Mouse (Mus musculus) heart, postnatal 0 days (tissue): ENCODE data around the gene Pdk1. TPM values are rescaled to one million over a fixed set of nuclear protein-coding genes. Genes with fewer than 3 reads are reported as not detected.

Experiments used
- ATAC-seq: fragments of 200-750 bp; cut with Nextera tagmentation; 2 replicates; pipeline ENCODE4 v1.8.0; 2017; ENCODE audit warnings: low read depth, moderate number of reproducible peaks, moderate library complexity; ENCODE audit not compliant: insufficient read depth
- DNase-seq: peaks from one replicate; pipeline ENCODE4 v3.0.0-alpha.2; 2016; ENCODE audit warnings: low spot score
- H3K27ac ChIP-seq: fragments of 300-500 bp; sonication (generic); 2 replicates; pipeline ENCODE4 v1.5.1; 2014; ENCODE audit warnings: low read depth, mild to moderate bottlenecking
- H3K27me3 ChIP-seq: fragments of 300-500 bp; sonication (generic); 2 replicates; pipeline ENCODE4 v1.6.1; 2014; ENCODE audit warnings: low read length, mixed read lengths; ENCODE audit not compliant: control insufficient read depth, insufficient read depth
- H3K36me3 ChIP-seq: fragments of 300-500 bp; sonication (generic); replicated peaks from 2 replicates; pipeline ENCODE4 v1.6.1; 2014; ENCODE audit warnings: low read length, mixed read lengths; ENCODE audit not compliant: control insufficient read depth, insufficient read depth
- H3K4me1 ChIP-seq: fragments of 300-500 bp; sonication (generic); 2 replicates; pipeline ENCODE4 v1.6.1; 2014; ENCODE audit warnings: antibody characterized with exemption; ENCODE audit not compliant: control insufficient read depth, insufficient read depth
- H3K4me2 ChIP-seq: fragments of 300-500 bp; sonication (generic); 2 replicates; pipeline ENCODE4 v1.6.1; 2014; ENCODE audit warnings: low read depth, mild to moderate bottlenecking, low read length, moderate library complexity
- H3K4me3 ChIP-seq: fragments of 300-500 bp; sonication (generic); 2 replicates; pipeline ENCODE4 v1.5.1; 2014; ENCODE audit warnings: low read depth, low read length
- H3K9ac ChIP-seq: fragments of 300-500 bp; sonication (generic); replicated peaks from 2 replicates; pipeline ENCODE4 v1.6.1; 2014; ENCODE audit warnings: low read depth, low read length, mixed read lengths
- H3K9me3 ChIP-seq: fragments of 300-500 bp; sonication (generic); replicated peaks from 2 replicates; pipeline ENCODE4 v1.6.1; 2016; ENCODE audit warnings: low read length; ENCODE audit not compliant: control insufficient read depth
- CTCF ChIP-seq: IDR thresholded peaks from 2 replicates; pipeline ENCODE4 v1.5.1; 2016; ENCODE audit warnings: antibody characterized with exemption, control low read depth, low read depth
- EP300 ChIP-seq: IDR thresholded peaks from 2 replicates; pipeline ENCODE4 v1.6.1; 2016; ENCODE audit warnings: antibody characterized with exemption, low read depth
- WGBS: fragments of 180-500 bp; shearing (Covaris S2); extraction: QIAGEN DNeasy Blood & Tissue Kit; methylation state at CpG from one replicate; pipeline ENCODE4 v1.1.7; 2014; 5-methylcytosine and 5-hydroxymethylcytosine counted together
- polyA plus RNA-seq: library from polyadenylated mRNA; unstranded; fragments of >200 nt; fragmentation: Nextera tagmentation; extraction: Ambion mirVana; gene quantifications from 2 replicates; pipeline ENCODE4 v1.2.1, GENCODE M21; 2015
- total RNA-seq: library from RNA; depleted of rRNA; stranded (reverse); fragments of >200 nt; gene quantifications from 2 replicates; pipeline ENCODE4 v1.2.3, GENCODE M21; 2014; ENCODE audit warnings: low replicate concordance

The Pdk1 gene
- total and polyA plus RNA-seq, 2 experiments from 2014 or later = 65.0 to 181 TPM

DNA sequence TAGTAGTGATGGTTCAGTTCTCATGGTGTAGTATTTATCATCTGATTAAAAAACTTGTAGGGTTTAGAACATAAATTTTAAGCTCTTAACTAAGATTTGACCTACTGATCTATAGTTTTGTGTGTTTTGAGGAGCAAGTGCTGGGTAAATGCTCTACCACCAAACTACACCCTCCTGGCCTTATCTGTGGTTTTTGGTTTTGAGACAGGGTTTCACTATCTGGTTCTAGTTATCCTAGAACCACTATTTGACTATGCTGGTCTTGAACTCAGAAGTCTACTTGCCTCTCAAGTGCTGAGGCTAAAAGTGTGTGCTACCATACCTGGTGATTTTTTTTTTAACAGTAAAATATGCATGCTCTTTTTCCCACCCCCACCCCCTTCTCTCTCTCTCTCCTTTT lies 5.9 kb downstream of the Pdk1 start:
- Histone ChIP-seq H3K4me1 (peaks cover 24% of the 10 kb centered on the region), H3K4me2 (no peak overlapping the region), H3K9ac (no peak overlapping the region), H3K27me3 (no peaks in the 10 kb centered on the region), H3K36me3 (peaks cover 39% of the 10 kb centered on the region), H3K27ac (no peak overlapping the region), H3K4me3 (no peak overlapping the region), H3K9me3 (no peaks in the 10 kb centered on the region)
- TF ChIP-seq CTCF = no peak
- no peak for TF ChIP-seq EP300
- ATAC-seq (no peak), DNase-seq (no peak)

DNA sequence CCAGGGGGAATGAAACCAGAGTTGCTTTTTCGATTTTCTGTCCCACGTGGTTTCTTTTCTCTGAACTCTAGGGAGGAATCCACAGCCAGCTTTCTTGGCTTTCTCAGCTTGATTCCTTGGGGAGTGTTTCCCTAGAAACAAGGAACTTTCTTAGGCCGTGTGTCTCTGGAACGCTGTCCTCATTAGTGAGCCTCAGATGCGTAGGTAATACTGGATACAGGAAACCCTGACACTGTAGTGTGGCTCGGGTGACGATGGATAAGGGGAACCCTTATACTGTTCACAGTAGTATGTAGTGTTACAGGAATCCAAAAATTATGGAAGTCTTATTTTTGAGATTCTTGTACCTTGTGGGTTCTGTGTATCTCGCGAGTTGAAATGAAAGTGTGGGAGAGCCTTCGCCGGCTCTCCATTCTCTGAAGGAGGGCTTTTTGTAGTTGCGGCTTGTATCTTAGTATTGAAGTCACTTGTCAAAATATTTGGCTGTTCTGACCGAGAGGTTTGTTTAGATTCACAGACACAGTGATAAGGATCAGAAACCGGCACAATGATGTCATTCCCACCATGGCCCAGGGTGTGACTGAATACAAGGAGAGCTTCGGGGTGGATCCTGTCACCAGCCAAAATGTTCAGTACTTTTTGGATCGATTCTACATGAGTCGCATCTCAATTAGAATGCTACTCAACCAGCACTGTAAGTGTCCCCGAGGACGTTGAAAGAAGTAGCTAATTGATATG lies 10.1 kb downstream of the Pdk1 start:
- Histone ChIP-seq H3K4me2 (no peak overlapping the region), H3K36me3 (peaks cover 75% of the 10 kb centered on the region), H3K9ac (no peak overlapping the region), H3K27me3 (no peaks in the 10 kb centered on the region), H3K4me3 (no peak overlapping the region), H3K9me3 (no peaks in the 10 kb centered on the region), H3K27ac (no peak overlapping the region), H3K4me1 (peaks cover 4% of the 10 kb centered on the region; the same call in 1 of the 2 replicates)
- ATAC-seq (no peak), DNase-seq (no peak)
- no peak for TF ChIP-seq CTCF
- TF ChIP-seq EP300 = no peak
- WGBS = 80% methylated on average over 19 of the region's 19 CpGs

DNA sequence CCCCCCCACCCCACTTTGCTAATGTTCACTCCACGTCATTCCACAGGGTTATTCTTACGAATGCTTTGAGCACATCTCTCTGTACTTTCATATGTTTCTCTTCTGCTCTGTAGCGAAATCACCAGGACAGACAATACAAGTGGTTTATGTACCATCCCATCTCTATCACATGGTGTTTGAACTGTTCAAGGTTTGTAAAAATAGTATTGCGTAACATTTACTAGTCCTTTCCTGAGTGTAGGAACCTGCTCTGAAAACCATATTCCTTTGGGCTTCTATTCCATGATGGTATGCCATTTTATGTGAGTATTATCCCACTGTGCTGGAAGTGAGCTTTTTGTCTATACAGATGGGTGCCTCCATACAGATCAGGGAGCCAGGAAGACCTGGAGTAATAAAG lies 14.2 kb downstream of the Pdk1 start:
- DNase-seq = no peak
- 87% methylated on average over 4 of the region's 4 CpGs for WGBS

DNA sequence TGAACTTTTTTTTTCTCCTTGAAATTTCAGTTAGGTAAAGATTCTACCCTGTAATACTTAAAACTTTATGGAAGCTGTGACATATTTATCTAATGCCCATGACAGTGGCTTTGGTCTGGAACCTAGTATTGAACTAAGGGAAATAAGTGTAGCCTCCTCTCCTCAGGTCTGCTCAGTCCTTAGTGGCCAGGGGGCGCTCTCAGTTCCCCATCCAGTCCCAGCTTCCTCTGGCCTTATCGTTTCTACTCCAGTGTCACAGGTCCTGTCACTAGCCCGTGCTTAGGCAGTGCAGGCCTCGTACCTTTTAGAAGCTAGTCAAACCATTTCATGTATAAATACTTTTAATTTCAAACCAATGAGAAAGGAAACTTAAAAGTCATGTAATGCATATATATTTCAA lies 15.4 kb downstream of the Pdk1 start:
- Histone ChIP-seq H3K9me3 (no peaks in the 10 kb centered on the region), H3K36me3 (peaks cover 86% of the 10 kb centered on the region), H3K4me2 (no peak overlapping the region), H3K27ac (no peak overlapping the region), H3K27me3 (no peaks in the 10 kb centered on the region), H3K9ac (no peak overlapping the region), H3K4me3 (no peak overlapping the region), H3K4me1 (no peaks in the 10 kb centered on the region; the same call in 1 of the 2 replicates)
- DNase-seq (no peak), ATAC-seq (no peak)
- WGBS = 68% methylated on average over 4 of the region's 4 CpGs
- no peak for TF ChIP-seq EP300
- no peak for TF ChIP-seq CTCF

More for the DNA sequence above, 14.2 kb downstream of the Pdk1 start:
- Histone ChIP-seq H3K36me3 (peaks cover 89% of the 10 kb centered on the region), H3K9me3 (no peaks in the 10 kb centered on the region), H3K27ac (no peak overlapping the region), H3K27me3 (no peaks in the 10 kb centered on the region), H3K4me2 (no peak overlapping the region), H3K9ac (no peak overlapping the region), H3K4me1 (no peaks in the 10 kb centered on the region), H3K4me3 (no peak overlapping the region)
- TF ChIP-seq EP300 = no peak
- TF ChIP-seq CTCF = no peak
- ATAC-seq = no peak

DNA sequence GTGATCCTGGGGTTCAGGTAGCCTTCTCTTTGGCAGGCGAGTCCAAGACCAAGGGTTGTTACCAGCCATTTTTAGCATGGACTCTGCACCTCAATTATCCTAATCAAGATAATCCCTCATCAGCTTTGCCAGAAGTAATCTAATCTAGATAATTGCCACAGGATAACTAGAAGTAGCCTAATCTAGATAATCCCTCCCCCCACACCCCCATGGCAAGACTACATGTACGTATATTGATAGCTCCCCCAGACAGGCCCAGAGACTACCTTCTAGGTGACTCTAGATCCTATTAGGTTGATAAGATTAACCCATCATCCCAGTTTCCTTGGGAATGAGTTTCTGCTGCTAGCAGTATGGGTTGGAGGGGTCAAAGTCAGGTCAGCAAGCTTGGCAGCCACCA lies 18.5 kb downstream of the Pdk1 start:
- H3K36me3 ChIP-seq = peaks cover 84% of the 10 kb centered on the region
- no peaks in the 10 kb centered on the region for H3K27me3 ChIP-seq
- no peaks in the 10 kb centered on the region; the same call in 1 of the 2 replicates for H3K4me1 ChIP-seq
- no peak overlapping the region for H3K4me2 ChIP-seq
- DNase-seq (no peak), ATAC-seq (no peak)
- WGBS = 90% methylated on average over 2 of the region's 2 CpGs
- TF ChIP-seq CTCF (no peak), EP300 (no peak)
- no peaks in the 10 kb centered on the region for H3K9me3 ChIP-seq
- H3K27ac ChIP-seq = no peak overlapping the region
- H3K9ac ChIP-seq = no peak overlapping the region
- no peak overlapping the region for H3K4me3 ChIP-seq
